Mouse (Mus musculus): ENCODE measurements around the gene Cbx8.

Cbx8 gene

DNA sequence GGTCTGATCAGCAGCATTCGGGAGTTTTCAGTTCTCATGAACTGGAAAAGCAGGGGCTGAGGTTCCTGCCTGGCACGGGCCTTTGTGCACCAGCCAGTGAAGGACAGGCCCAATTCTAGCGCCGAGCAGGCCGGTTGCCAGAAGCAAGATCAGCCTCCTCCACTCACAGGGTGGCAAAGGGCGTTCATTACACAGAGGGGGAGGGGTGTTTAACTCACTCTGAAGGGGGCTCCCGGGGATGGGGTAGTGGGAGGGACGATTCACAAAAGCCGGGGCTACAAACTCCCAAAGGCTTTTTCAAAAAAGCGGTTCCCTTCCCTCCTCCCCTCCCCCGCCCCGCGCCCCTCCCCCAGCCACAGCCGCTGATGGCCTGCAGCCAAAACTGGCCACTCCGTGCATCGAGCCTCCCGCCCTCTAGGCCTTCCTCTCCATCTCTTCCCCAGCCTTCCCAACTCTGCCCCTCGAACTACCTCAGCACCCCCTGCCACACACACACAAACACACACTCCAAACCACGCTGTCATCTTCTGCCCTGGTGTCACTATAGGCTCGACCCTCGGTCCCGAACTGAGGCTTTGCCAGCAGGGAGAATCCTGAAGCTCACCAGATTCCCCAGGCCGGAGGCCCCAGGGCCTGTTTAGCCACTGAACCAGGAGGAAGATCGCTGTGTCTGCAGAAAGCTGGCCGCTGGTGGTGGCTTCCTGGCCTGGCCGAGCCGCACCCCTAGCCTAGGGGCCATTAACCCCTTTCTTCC lies 38.1 kb upstream of the Cbx8 start:
- DNase-seq: no peak

GRCm38 (mm10) chr11:119077755-119078154 lies 37.0 kb upstream of the Cbx8 start:
- no peak for DNase-seq

- no peak for DNase-seq
Observed at GRCm38 (mm10) chr11:119075805-119076204, 35.0 kb upstream of the Cbx8 start.

DNA sequence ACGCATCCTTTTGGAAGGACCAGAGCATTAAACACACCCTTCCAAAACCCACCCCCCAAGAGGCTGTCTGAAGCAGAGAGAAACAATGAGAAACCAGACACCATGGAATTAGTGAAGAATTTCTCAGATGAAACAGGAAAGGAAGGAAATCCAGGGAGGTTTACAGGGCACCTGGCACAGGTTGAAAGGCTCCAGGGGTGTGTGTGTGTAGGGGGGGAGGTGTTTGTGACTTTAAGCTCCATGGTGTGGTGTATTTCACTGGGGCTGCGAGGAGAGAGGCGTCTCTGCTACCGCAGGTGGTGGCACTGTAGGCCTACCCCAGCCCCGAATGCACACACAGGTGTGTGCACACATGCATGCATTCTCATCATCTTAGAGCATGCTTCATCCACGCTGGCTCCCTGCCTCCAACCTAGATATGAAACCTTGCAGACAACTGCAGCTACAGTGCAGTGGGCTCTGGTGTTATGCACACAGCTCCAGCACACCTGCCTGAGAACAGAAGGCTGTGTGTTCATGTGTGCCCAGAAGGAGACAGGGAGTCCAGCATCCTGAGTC lies 33.2 kb upstream of the Cbx8 start:
- no peak for DNase-seq

- DNase-seq: no peak
Observed at GRCm38 (mm10) chr11:119072986-119073385, 32.2 kb upstream of the Cbx8 start.

DNA sequence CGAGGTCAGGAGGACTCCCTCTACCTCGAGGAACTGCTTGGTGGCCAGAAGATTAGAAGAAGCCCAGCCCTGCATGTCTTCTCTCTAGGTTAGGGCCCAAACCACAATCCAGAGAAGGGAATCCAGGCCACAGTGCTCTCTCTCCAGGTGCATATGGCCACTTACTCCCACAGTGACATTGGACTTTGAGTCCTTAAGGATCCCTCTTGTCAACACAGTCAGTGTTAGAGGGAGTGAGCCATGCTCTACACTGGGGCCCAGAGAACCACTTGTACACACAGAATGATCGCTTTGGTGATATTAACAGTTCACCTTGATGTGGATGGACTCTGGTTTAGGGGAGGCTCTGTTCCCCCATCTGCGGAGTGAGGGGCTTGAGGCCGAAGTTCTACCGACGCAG lies 31.5 kb upstream of the Cbx8 start:
- DNase-seq: no peak

- no peak for DNase-seq
Observed at GRCm38 (mm10) chr11:119066841-119067240, 26.1 kb upstream of the Cbx8 start.

GRCm38 (mm10) chr11:119059256-119059655 lies 18.5 kb upstream of the Cbx8 start:
- DNase-seq: no peak

GRCm38 (mm10) chr11:119058041-119058995 lies 17.5 kb upstream of the Cbx8 start:
- peak in 1 of 2 experiments; percentile 19 for DNase-seq

DNA sequence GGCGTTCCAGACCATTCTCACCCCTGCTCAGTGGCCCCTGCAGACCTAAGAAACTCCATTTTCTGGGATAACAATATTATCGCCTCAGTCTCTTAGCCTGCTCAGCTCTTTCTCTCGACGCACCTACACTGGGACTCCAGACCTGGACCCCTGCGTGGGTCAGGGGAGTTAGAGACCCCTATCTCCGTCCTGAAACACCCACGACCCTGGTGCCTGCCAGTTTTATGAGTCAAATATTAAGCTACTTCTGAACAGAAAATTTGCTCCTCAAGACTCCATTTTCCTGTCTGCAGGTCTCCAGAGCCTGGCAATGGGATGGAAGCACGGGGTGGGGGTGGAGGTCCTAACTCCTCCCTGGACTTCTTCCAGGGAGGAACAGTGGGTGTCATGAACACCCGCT lies 16.5 kb upstream of the Cbx8 start:
- no peak for DNase-seq

DNA sequence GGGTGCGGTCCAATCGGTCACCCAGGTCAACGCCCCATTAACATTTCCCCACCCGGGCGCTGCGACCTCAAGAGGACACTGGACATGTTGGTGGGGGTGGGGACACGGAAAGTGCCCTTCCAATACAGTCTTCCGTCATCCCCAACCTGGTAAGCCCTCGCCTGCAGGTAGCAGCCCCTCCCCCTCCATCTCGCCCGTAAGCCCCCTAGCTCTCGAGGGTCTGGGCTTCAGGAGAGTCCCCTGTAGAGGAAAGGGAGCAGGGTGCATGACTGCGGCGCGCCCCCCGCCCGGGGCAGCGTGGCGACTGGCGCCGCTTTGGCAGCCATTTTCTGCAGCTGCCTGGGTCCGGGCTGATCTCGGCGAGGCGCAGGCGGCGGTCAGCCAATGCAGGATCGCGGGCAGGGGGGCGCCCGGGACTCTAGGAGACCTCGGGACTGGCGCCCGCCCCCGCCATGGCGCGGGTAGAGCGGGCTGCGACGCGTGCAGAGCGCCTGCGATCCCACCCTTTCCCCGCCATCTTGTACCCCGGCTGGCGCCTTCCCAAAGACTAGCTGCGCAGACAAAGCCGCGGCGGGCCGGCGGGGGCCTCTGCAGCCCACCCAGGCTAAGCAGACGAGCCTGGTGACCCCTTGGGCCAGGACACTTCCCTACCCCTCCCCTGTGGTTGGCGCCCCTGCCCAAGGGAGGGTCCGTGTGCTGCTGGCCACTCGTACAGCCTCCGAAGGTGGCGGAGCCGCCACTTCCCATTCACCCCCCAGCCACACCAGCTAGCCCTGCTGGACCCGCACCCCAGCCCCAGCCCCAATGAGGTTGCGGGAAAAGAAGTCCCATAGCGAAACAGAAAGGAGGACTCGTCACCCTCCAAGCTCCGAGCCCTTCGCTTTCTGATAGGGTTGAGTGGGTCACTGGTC lies 15.8 kb upstream of the Cbx8 start:
- peak in 1 of 2 experiments; percentile 45 for DNase-seq

GRCm38 (mm10) chr11:119055571-119056131 lies 14.9 kb upstream of the Cbx8 start:
- DNase-seq: no peak

DNA sequence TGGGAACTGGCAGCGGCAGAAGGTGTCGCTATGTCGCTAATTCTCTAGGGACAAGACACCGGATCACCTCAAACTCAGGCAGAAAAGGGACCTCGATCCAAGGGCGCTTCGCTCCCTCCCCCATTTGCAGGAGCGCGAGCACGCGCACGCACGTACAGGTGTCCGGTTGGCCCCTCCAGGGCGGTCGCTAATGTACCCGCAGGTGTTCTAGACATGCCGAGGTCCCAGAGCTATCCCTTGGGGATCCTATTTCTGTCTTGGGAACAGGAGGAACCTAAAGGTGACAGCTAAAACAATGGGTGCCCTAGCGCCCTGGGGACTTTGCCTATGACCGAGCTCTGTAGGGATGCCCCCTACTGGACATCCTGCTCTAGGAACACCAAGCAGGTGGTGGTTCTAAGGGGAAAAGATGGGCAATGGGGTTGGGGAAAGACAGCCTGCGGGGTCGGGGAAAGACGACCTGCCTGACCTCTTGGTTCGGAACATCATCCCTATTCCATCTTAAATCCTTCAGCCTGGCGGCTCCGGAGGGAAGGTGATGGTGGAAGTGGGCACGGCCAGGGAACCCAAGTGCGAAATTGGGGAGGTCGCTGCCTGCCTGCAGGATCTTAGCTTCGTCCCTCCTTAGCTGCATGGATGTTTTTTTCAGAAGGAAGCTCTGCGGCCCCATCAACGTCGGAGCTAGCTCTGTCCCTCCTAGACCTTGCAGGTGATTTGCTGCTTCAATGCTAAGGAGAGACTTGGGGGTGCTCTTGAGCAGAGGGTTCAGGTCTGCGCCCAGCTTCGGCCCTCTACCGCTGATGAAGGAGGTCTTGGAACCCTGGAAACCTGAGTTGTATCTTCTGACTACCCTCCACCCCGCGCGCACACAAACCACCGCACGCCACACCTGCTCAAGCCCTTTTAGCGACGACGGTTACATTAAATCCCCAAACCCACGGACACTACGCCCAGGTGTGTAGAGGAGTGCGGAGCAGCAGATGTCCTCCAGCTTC lies 13.9 kb upstream of the Cbx8 start:
- DNase-seq: peak in 1 of 2 experiments; percentile 36

GRCm38 (mm10) chr11:119053738-119054350 lies 13.1 kb upstream of the Cbx8 start:
- peak in 1 of 2 experiments; percentile 26 for DNase-seq

- peak; percentile 83 to 87 for DNase-seq
Observed at GRCm38 (mm10) chr11:119053257-119053670, 12.5 kb upstream of the Cbx8 start.

DNA sequence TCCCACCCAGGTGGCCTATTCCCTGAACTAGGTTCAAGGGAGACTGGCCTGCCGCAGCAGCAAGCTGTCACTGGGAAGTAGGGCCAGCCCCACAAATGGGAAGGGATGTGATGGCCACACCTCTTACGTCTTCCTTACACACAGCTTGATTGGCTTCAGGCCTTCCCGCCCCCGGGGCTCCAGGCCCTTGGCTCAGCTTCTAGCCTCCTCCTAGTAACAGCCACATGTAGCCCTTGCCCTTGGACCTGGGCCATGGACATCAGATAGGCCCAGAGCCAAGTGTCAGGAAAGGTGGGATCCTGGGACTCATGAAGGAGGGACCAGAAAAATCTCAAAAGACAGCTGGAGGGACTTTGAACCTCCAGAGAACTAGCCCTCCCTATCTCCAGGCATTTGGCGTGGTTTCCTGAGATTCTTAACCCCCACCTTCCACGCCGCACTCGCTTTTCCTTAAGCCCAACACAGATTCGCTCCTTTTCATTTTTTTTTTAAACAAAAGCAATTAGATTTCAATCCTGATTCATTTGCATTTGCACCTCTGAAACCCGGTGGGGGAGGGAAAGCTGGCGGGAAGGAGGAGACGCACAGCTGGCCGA lies 12.0 kb upstream of the Cbx8 start:
- peak in 1 of 2 experiments; percentile 42 for DNase-seq

DNA sequence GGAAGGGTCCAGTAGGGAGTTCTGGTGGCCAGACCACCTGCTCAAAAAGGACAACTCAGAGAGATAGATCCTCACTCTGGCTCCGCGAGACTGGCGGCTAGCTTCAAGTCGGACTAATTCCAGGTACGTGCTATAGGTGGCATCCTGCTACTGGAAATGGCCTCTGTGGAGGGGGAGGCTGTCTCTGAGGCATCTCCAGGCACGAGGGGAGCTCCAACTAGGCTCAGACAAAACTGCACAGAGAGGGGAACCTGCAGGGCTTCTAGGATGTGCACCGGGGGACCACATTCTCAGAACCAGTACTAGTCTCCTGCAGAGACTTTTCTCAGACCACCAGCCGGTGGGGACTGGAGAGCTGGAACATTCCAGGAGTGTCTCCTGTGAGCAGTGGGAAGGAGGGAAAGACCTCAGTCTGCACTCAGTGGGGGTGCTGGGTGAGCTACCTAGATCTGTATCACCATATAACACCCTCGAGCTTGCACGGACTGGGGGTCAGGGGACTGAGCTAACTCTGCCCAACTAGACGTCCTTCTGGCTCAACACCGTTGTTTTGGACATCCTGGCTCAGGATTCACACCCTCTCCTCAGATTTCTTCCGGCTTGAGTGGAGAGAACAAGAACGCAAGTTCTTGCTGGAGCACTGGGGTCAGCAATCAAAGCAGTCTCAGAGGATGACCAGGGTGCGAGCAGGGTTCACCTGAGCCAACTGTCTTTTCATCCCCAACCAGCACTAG lies 11.3 kb upstream of the Cbx8 start:
- peak in 1 of 2 experiments; percentile 47 for DNase-seq

DNA sequence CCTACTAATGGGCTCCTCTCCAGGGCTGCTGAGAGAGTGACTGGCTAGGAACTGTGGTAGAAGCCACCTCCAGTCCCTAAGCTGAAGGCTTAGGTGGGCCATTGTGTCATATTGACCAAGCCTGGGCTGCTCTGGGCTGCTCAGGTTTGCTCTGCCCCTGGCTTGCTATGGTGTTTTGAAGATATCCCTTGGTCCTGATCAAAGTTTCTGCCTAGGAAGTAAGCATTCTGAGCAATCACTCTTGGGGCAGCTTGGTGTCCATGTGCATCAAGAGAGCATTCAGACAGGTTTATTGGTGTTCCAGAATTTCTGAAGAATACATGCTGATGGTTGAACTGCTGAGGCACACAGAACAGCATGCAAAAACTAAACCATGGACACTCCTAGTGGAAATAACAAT lies 10.7 kb upstream of the Cbx8 start:
- DNase-seq: no peak

- DNase-seq: no peak
Observed at GRCm38 (mm10) chr11:119050361-119050760, 9.6 kb upstream of the Cbx8 start.

All from thymus, adult 18-20 months (tissue).